Mouse (Mus musculus) fat pad, adult 2 months (tissue): ENCODE results near the gene 4930544D05Rik.

Experiments used
- DNase-seq: peaks from one replicate; pipeline ENCODE4 v3.0.0-alpha.2; 2011; ENCODE audit warnings: low read depth, low spot score; ENCODE audit errors: extremely low read depth

Gene 4930544D05Rik

GRCm38 (mm10) chr11:70639976-70640375, 24.3 kb downstream of the 4930544D05Rik start:
- DNase-seq = no peak

GRCm38 (mm10) chr11:70641241-70641640, 25.6 kb downstream of the 4930544D05Rik start:
- DNase-seq = no peak

- DNase-seq = no peak
These were observed 27.4 kb downstream of the 4930544D05Rik start for GRCm38 (mm10) chr11:70643051-70643450.

- DNase-seq = no peak
These were observed 29.0 kb downstream of the 4930544D05Rik start for GRCm38 (mm10) chr11:70644564-70645103.

GRCm38 (mm10) chr11:70645461-70646258, 30.0 kb downstream of the 4930544D05Rik start:
- no peak for DNase-seq

- no peak for DNase-seq
These were observed 30.6 kb downstream of the 4930544D05Rik start for GRCm38 (mm10) chr11:70646259-70646555.

GRCm38 (mm10) chr11:70646691-70647650, 31.3 kb downstream of the 4930544D05Rik start, which contains the start of the genes Rnf167 and Slc25a11:
Rnf167 (plus strand) TSS chr11:70647235.
Slc25a11 (minus strand) TSS chr11:70647479.
- peak; percentile 90 for DNase-seq

GRCm38 (mm10) chr11:70647716-70648420, 32.2 kb downstream of the 4930544D05Rik start:
- no peak for DNase-seq

GRCm38 (mm10) chr11:70648512-70648911, 32.9 kb downstream of the 4930544D05Rik start:
- DNase-seq = no peak

GRCm38 (mm10) chr11:70649185-70649734, 33.6 kb downstream of the 4930544D05Rik start:
- DNase-seq = no peak

- no peak for DNase-seq
These were observed 34.9 kb downstream of the 4930544D05Rik start for GRCm38 (mm10) chr11:70650322-70651175.

GRCm38 (mm10) chr11:70651391-70651790, 35.7 kb downstream of the 4930544D05Rik start:
- DNase-seq = no peak

GRCm38 (mm10) chr11:70652029-70652883, 36.6 kb downstream of the 4930544D05Rik start:
- DNase-seq = no peak

GRCm38 (mm10) chr11:70652884-70653344, 37.3 kb downstream of the 4930544D05Rik start:
- DNase-seq = no peak

- no peak for DNase-seq
These were observed 37.9 kb downstream of the 4930544D05Rik start for GRCm38 (mm10) chr11:70653345-70654197.

- no peak for DNase-seq
These were observed 38.7 kb downstream of the 4930544D05Rik start, which contains the start of gene Pfn1 for GRCm38 (mm10) chr11:70654198-70654922. Pfn1 (minus strand) TSS chr11:70654644.
